Mouse (Mus musculus) frontal cortex, postnatal 14 days (tissue): ENCODE measurements at regions not wholly inside any gene's neighbourhood (a gene's known extent, or its start where the extent isn't known, plus 50 kb on each side); places are given as distances from the start of the nearest gene placed in this dataset.
A peak's percentile ranks its signal among the peaks of the same experiment; 100 is the strongest.

ENCODE experiments used
- DNase-seq, 2 experiments: peaks; one replicate each; pipeline ENCODE4 v3.0.0; 2022; ENCODE audit warnings: low spot score in 2 of 2

GRCm38 (mm10) chr3:73134316-73134715, 76.7 kb upstream of the Slitrk3 start:
- peak in 1 of 2 experiments; percentile 25 for DNase-seq

GRCm38 (mm10) chr3:73125143-73125542, 67.5 kb upstream of the Slitrk3 start:
- DNase-seq: no peak

DNA sequence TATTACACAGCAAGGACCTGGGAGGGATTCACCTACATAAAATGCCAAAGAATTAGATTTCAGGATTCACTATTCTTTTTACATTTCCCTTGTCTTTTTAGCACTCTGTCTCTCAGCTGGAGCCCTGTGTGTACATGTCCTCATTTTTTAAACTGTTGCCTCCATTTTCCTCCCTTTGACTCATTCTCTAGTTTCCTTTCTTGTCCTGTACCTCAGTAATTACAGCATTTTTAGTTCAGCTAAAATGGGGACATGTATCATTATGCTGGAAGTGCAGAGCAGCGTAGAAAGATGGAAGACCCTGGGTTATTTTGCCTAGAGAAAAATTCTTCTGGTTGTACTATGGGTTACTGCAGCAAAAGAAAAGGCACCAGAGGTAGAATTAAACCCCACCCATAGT, 51.5 kb upstream of the Slitrk3 start:
- DNase-seq: no peak
